Mouse (Mus musculus): ENCODE measurements at regions not wholly inside any gene's neighbourhood (a gene's known extent, or its start where the extent isn't known, plus 50 kb on each side); places are given as distances from the start of the nearest gene placed in this dataset.

- H3K4me2 ChIP-seq (replicated peaks; ENCODE audit: low read depth, low read length), result no peak overlapping the region
- H3K9ac ChIP-seq (ENCODE audit: low read depth, low read length), result no peak overlapping the region
- WGBS, result 94% methylated on average over 10 of the region's 10 CpGs
- H3K27me3 ChIP-seq (ENCODE audit: control insufficient read depth, insufficient read depth, low read length), result no peaks in the 10 kb centered on the region
- no peaks in the 10 kb centered on the region for H3K36me3 ChIP-seq (ENCODE audit: control insufficient read depth, insufficient read depth, low read length)
- no peak for ATAC-seq (ENCODE audit: low FRiP score)
- no peaks in the 10 kb centered on the region for H3K9me3 ChIP-seq (ENCODE audit: control insufficient read depth, low read length)
- no peak overlapping the region for H3K4me3 ChIP-seq (ENCODE audit: low read depth, low read length)
- no peak for DNase-seq (ENCODE audit: low spot score)
- H3K4me1 ChIP-seq (replicated peaks; ENCODE audit: control insufficient read depth, insufficient read depth, low read length), result no peaks in the 10 kb centered on the region
- H3K27ac ChIP-seq (ENCODE audit: low read depth, low read length), result no peak overlapping the region; the same call in 1 of the 2 replicates
Measured at GRCm38 (mm10) chr14:46634251-46634650, 126.1 kb upstream of the Cdkn3 start.

GRCm38 (mm10) chr14:46627690-46628089 lies 132.7 kb upstream of the Cdkn3 start:
- Histone ChIP-seq H3K4me1 (replicated peaks; ENCODE audit: control insufficient read depth, insufficient read depth, low read length) (no peaks in the 10 kb centered on the region), H3K27me3 (ENCODE audit: control insufficient read depth, insufficient read depth, low read length) (no peaks in the 10 kb centered on the region), H3K36me3 (ENCODE audit: control insufficient read depth, insufficient read depth, low read length) (no peaks in the 10 kb centered on the region), H3K4me3 (ENCODE audit: low read depth, low read length) (no peak overlapping the region), H3K9ac (ENCODE audit: low read depth, low read length) (no peak overlapping the region), H3K27ac (ENCODE audit: low read depth, low read length) (no peak overlapping the region), H3K9me3 (ENCODE audit: control insufficient read depth, low read length) (no peaks in the 10 kb centered on the region), H3K4me2 (replicated peaks; ENCODE audit: low read depth, low read length) (no peak overlapping the region)
- ATAC-seq (ENCODE audit: low FRiP score), result no peak
- DNase-seq (ENCODE audit: low spot score), result no peak
- WGBS, result 91% methylated on average over 5 of the region's 5 CpGs

GRCm38 (mm10) chr14:46625760-46626159 lies 134.6 kb upstream of the Cdkn3 start:
- ATAC-seq (ENCODE audit: low FRiP score) (no peak), DNase-seq (ENCODE audit: low spot score) (no peak)
- H3K36me3 ChIP-seq (ENCODE audit: control insufficient read depth, insufficient read depth, low read length), result no peaks in the 10 kb centered on the region
- no peaks in the 10 kb centered on the region for H3K4me1 ChIP-seq (replicated peaks; ENCODE audit: control insufficient read depth, insufficient read depth, low read length)
- 81% methylated on average over 7 of the region's 7 CpGs for WGBS
- no peak overlapping the region for H3K4me3 ChIP-seq (ENCODE audit: low read depth, low read length)
- no peak overlapping the region for H3K9ac ChIP-seq (ENCODE audit: low read depth, low read length)
- H3K27me3 ChIP-seq (ENCODE audit: control insufficient read depth, insufficient read depth, low read length), result no peaks in the 10 kb centered on the region
- no peak overlapping the region for H3K4me2 ChIP-seq (replicated peaks; ENCODE audit: low read depth, low read length)
- no peak overlapping the region for H3K27ac ChIP-seq (ENCODE audit: low read depth, low read length)
- no peaks in the 10 kb centered on the region for H3K9me3 ChIP-seq (ENCODE audit: control insufficient read depth, low read length)

GRCm38 (mm10) chr14:46623645-46624044 lies 136.7 kb upstream of the Cdkn3 start:
- H3K9me3 ChIP-seq (ENCODE audit: control insufficient read depth, low read length), result no peaks in the 10 kb centered on the region
- no peaks in the 10 kb centered on the region for H3K4me1 ChIP-seq (replicated peaks; ENCODE audit: control insufficient read depth, insufficient read depth, low read length)
- DNase-seq (ENCODE audit: low spot score) (no peak), ATAC-seq (ENCODE audit: low FRiP score) (no peak)
- WGBS, result 78% methylated on average over 2 of the region's 2 CpGs
- H3K4me3 ChIP-seq (ENCODE audit: low read depth, low read length), result no peak overlapping the region
- no peak overlapping the region for H3K27ac ChIP-seq (ENCODE audit: low read depth, low read length)
- H3K4me2 ChIP-seq (replicated peaks; ENCODE audit: low read depth, low read length), result no peak overlapping the region
- H3K27me3 ChIP-seq (ENCODE audit: control insufficient read depth, insufficient read depth, low read length), result no peaks in the 10 kb centered on the region
- H3K36me3 ChIP-seq (ENCODE audit: control insufficient read depth, insufficient read depth, low read length), result no peaks in the 10 kb centered on the region
- H3K9ac ChIP-seq (ENCODE audit: low read depth, low read length), result no peak overlapping the region

GRCm38 (mm10) chr14:46616030-46616429 lies 144.3 kb upstream of the Cdkn3 start:
- ATAC-seq (ENCODE audit: low FRiP score) (no peak), DNase-seq (ENCODE audit: low spot score) (no peak)
- no peaks in the 10 kb centered on the region for H3K27me3 ChIP-seq (ENCODE audit: control insufficient read depth, insufficient read depth, low read length)
- H3K9me3 ChIP-seq (ENCODE audit: control insufficient read depth, low read length), result no peaks in the 10 kb centered on the region
- H3K4me1 ChIP-seq (replicated peaks; ENCODE audit: control insufficient read depth, insufficient read depth, low read length), result no peaks in the 10 kb centered on the region
- H3K4me3 ChIP-seq (ENCODE audit: low read depth, low read length), result no peak overlapping the region
- no peak overlapping the region for H3K27ac ChIP-seq (ENCODE audit: low read depth, low read length)
- H3K4me2 ChIP-seq (replicated peaks; ENCODE audit: low read depth, low read length), result no peak overlapping the region
- no peak overlapping the region for H3K9ac ChIP-seq (ENCODE audit: low read depth, low read length)
- H3K36me3 ChIP-seq (ENCODE audit: control insufficient read depth, insufficient read depth, low read length), result no peaks in the 10 kb centered on the region
- WGBS, result 92% methylated on average over 9 of the region's 9 CpGs

GRCm38 (mm10) chr14:46614936-46615335 lies 145.4 kb upstream of the Cdkn3 start:
- H3K4me3 ChIP-seq (ENCODE audit: low read depth, low read length), result no peak overlapping the region
- H3K27me3 ChIP-seq (ENCODE audit: control insufficient read depth, insufficient read depth, low read length), result no peaks in the 10 kb centered on the region
- no peak overlapping the region for H3K27ac ChIP-seq (ENCODE audit: low read depth, low read length)
- ATAC-seq (ENCODE audit: low FRiP score) (no peak), DNase-seq (ENCODE audit: low spot score) (no peak)
- H3K9me3 ChIP-seq (ENCODE audit: control insufficient read depth, low read length), result no peaks in the 10 kb centered on the region
- H3K9ac ChIP-seq (ENCODE audit: low read depth, low read length), result no peak overlapping the region
- WGBS, result 88% methylated on average over 4 of the region's 4 CpGs
- H3K4me2 ChIP-seq (replicated peaks; ENCODE audit: low read depth, low read length), result no peak overlapping the region
- no peaks in the 10 kb centered on the region for H3K4me1 ChIP-seq (replicated peaks; ENCODE audit: control insufficient read depth, insufficient read depth, low read length)
- H3K36me3 ChIP-seq (ENCODE audit: control insufficient read depth, insufficient read depth, low read length), result no peaks in the 10 kb centered on the region

- H3K9ac ChIP-seq (ENCODE audit: low read depth, low read length), result no peak overlapping the region
- H3K4me1 ChIP-seq (replicated peaks; ENCODE audit: control insufficient read depth, insufficient read depth, low read length), result no peaks in the 10 kb centered on the region
- H3K36me3 ChIP-seq (ENCODE audit: control insufficient read depth, insufficient read depth, low read length), result no peaks in the 10 kb centered on the region
- DNase-seq (ENCODE audit: low spot score), result no peak
- H3K27ac ChIP-seq (ENCODE audit: low read depth, low read length), result no peak overlapping the region
- no peaks in the 10 kb centered on the region for H3K9me3 ChIP-seq (ENCODE audit: control insufficient read depth, low read length)
- WGBS, result 57% methylated on average over 4 of the region's 4 CpGs
- H3K4me3 ChIP-seq (ENCODE audit: low read depth, low read length), result no peak overlapping the region
- no peaks in the 10 kb centered on the region for H3K27me3 ChIP-seq (ENCODE audit: control insufficient read depth, insufficient read depth, low read length)
- no peak for ATAC-seq (ENCODE audit: low FRiP score)
- no peak overlapping the region for H3K4me2 ChIP-seq (replicated peaks; ENCODE audit: low read depth, low read length)
Measured at GRCm38 (mm10) chr14:46613748-46614147, 146.6 kb upstream of the Cdkn3 start.

GRCm38 (mm10) chr14:46613211-46613610 lies 147.1 kb upstream of the Cdkn3 start:
- Histone ChIP-seq H3K4me3 (ENCODE audit: low read depth, low read length) (no peak overlapping the region), H3K27me3 (ENCODE audit: control insufficient read depth, insufficient read depth, low read length) (no peaks in the 10 kb centered on the region), H3K36me3 (ENCODE audit: control insufficient read depth, insufficient read depth, low read length) (no peaks in the 10 kb centered on the region), H3K9me3 (ENCODE audit: control insufficient read depth, low read length) (no peaks in the 10 kb centered on the region), H3K27ac (ENCODE audit: low read depth, low read length) (no peak overlapping the region), H3K9ac (ENCODE audit: low read depth, low read length) (no peak overlapping the region), H3K4me1 (replicated peaks; ENCODE audit: control insufficient read depth, insufficient read depth, low read length) (no peaks in the 10 kb centered on the region), H3K4me2 (replicated peaks; ENCODE audit: low read depth, low read length) (no peak overlapping the region)
- 88% methylated on average over 8 of the region's 8 CpGs for WGBS
- DNase-seq (ENCODE audit: low spot score) (no peak), ATAC-seq (ENCODE audit: low FRiP score) (no peak)

- H3K9me3 ChIP-seq (ENCODE audit: control insufficient read depth, low read length), result no peaks in the 10 kb centered on the region
- H3K4me1 ChIP-seq (replicated peaks; ENCODE audit: control insufficient read depth, insufficient read depth, low read length), result no peaks in the 10 kb centered on the region
- H3K36me3 ChIP-seq (ENCODE audit: control insufficient read depth, insufficient read depth, low read length), result no peaks in the 10 kb centered on the region
- WGBS, result 78% methylated on average over 9 of the region's 9 CpGs
- H3K27ac ChIP-seq (ENCODE audit: low read depth, low read length), result no peak overlapping the region
- no peaks in the 10 kb centered on the region for H3K27me3 ChIP-seq (ENCODE audit: control insufficient read depth, insufficient read depth, low read length)
- ATAC-seq (ENCODE audit: low FRiP score) (no peak), DNase-seq (ENCODE audit: low spot score) (no peak)
- no peak overlapping the region for H3K9ac ChIP-seq (ENCODE audit: low read depth, low read length)
- H3K4me2 ChIP-seq (replicated peaks; ENCODE audit: low read depth, low read length), result no peak overlapping the region
- no peak overlapping the region for H3K4me3 ChIP-seq (ENCODE audit: low read depth, low read length)
Measured at GRCm38 (mm10) chr14:46612584-46612983, 147.8 kb upstream of the Cdkn3 start.
